Mouse (Mus musculus): ENCODE measurements at regions not wholly inside any gene's neighbourhood (a gene's known extent, or its start where the extent isn't known, plus 50 kb on each side); places are given as distances from the start of the nearest gene placed in this dataset.

DNA sequence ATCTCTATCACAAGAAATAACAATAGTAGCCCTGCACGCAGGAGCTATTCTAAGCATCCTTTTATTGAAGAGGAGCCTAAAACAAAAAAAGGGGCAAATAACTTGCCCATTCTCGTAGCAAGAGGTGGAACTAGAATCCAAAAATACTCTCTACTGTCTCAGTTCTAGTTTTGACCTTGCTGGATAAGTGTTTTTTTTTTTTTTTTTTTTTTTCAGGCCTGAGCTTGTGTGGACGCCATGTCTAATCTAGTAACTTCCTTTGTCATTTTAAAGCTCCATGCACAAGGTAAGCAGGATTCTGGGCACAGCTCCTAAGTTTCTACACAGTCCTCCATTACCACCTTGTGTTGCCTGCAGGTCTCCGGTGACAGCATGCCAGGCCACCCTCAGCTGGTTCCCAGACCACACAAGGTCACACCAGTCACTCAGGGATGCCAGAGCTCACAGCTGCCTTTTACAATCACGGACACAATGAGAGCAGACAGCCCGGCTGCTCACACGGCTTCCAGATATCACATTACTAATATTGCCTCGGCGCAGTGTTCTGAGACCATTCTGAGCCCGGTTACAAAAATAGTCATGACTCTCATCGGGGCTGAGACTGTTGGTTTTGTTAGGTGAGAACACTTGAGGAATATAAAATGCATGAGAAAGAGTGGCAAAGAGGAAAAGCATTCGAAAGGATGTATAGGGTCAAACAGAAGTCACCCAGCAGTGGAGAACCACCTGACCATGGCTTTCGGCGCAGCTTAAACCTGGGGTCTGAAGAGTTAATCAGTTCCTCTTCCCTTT, 124.7 kb upstream of the Tank start:
- peak; percentile 69 for DNase-seq (ENCODE audit: low read depth)

GRCm38 (mm10) chr2:61452581-61452980, 125.8 kb upstream of the Tank start:
- no peak for DNase-seq (ENCODE audit: low read depth)

GRCm38 (mm10) chr2:61450731-61451130, 127.7 kb upstream of the Tank start:
- no peak for DNase-seq (ENCODE audit: low read depth)

DNA sequence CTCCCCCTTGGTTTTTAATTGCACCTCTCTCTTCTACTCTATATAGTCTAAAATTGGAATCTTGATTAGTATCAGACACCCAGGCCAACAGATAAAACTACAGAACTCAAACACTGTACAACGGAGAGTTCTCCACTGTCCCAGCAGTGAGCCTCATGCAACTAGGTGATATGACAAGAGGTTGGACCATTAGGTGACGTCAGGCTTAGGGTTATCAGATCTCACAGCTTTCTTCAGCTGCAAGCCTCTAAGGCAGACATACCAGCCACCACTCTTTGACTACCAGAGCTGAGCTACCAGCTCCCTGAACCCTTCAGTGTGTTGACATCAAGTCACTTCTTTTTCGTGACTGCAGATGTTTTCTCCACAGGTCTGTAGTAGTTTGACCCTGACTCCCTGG, 141.8 kb upstream of the Tank start:
- DNase-seq (ENCODE audit: low read depth): no peak

DNA sequence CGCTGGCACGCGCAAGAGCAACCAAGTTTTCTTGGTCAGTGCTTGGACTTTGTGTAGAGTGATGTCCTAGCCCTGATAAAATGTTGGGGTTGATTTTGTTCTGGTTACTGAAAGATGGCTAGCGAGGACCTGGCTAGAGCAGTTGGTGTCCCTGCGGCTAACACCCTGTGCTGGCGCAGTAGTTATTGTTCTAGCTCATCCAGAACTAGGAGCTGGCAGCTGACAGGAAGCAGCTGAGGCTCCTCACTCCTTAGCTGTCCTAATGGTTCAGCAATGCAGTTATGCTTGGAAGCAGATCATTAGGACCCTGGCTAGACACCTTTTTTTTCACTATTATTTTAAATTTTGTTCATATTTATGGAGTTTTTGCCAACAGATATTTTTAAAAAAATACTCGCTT, 170.5 kb upstream of the Tank start:
- DNase-seq (ENCODE audit: low read depth): no peak

GRCm38 (mm10) chr2:61406104-61406751, 172.2 kb upstream of the Tank start:
- DNase-seq (ENCODE audit: low read depth): no peak

- DNase-seq (ENCODE audit: low read depth): no peak
Measured at GRCm38 (mm10) chr2:61405261-61405660, 173.1 kb upstream of the Tank start.

DNA sequence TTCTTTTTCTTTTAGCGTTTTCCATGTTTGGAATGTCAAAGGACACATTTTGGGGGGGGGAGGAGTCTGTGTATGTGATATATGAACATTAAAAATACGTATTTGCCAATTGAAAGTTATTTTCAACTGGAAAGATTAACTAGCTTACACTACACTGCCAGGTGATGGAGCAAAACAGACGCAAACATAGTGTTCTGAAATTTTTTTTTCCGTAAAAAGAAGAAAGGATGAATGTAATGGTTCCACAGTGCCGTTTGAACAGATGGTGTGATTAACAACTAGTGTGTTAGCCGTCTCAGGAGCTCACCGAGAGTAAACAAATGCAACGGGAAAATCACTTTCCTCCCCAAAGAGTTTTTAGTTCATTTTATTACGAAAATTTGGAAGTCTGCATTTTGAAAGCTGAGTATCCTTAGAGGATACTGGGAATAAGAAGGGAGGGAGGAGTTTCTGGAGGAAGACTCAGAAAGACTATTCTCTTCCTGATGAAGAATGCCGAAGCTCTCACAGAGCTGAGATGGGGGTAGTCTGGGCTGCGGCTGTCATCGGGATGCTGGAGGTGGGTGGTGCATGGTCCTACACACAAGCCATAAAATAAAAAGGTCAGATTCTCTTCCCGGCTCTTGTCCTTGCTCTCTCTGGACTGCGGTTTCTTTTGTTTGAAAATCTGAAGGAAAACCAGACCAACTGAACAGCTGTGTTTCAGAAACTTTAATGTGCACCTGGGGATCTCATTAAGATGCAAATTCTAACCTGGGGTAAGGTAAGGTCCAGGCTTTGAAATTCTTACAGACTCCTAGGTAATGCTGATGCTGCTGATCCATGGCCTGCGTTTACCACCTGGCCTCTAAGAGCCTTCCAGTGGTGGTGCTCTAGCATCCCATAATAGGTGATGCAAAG, 175.5 kb upstream of the Tank start:
- DNase-seq (ENCODE audit: low read depth): no peak

- no peak for DNase-seq (ENCODE audit: low read depth)
Measured at GRCm38 (mm10) chr2:61401636-61402587, 176.5 kb upstream of the Tank start.

GRCm38 (mm10) chr2:61398633-61399032, 179.8 kb upstream of the Tank start:
- DNase-seq (ENCODE audit: low read depth): no peak

GRCm38 (mm10) chr2:61389622-61390021, 188.8 kb upstream of the Tank start:
- DNase-seq (ENCODE audit: low read depth): no peak

- DNase-seq (ENCODE audit: low read depth): no peak
Measured at GRCm38 (mm10) chr2:61389207-61389606, 189.2 kb upstream of the Tank start.

DNA sequence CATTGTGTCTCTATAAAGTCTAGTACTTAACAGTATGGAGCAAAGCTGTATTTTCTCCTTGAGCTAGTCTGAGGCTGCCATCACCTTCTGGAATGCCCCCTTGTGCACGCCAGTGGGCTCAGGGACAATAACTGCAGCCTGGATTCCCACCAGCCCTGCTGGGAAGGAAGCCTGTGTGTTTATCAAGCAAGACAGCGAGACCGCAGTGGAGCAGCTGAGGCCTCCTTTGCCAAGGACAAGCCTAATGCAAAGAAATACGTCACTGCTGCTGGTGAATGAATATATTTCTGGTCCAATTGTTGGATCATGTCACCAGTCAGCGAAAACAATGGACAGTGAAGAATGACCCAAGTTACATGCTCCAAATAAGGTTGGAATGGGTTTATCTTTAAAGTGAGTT, 190.8 kb upstream of the Tank start:
- DNase-seq (ENCODE audit: low read depth): no peak

DNA sequence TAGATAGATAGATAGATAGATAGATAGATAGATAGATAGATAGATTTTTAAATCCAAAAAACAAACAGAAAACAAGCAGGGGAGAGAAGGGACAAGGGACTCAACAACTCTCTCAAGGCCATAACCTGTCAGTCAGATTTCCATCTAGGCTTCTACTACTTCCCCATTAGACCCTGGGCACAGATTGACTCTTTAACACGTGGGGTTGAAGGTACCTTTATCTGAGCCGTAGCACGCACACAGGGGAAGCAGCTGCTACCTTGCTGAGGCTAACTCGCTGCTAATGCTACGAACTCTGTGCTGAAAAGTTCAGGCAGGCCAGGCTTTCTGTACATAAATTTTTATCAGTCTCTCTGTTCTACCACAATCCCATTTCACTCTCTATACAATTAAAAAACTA, 191.4 kb upstream of the Tank start:
- no peak for DNase-seq (ENCODE audit: low read depth)

DNA sequence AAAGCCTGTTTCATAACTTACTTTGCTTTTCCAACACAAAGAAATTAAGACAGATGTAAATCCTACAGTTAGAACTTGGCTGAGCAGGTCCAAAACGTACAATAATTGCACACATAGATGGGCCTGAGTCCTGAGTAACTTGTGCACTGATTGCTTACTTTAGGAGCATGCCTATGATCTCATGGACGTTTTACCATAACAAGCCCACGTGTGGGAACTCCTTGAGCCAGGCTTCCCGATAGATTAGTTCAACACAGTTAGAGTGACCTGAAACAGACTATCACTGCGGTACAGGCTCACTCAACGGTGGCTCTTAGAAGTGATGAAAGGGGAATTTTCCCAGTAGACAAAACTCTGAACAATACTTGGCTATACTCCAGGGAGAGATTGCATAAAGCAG, 193.9 kb upstream of the Tank start:
- no peak for DNase-seq (ENCODE audit: low read depth)

DNA sequence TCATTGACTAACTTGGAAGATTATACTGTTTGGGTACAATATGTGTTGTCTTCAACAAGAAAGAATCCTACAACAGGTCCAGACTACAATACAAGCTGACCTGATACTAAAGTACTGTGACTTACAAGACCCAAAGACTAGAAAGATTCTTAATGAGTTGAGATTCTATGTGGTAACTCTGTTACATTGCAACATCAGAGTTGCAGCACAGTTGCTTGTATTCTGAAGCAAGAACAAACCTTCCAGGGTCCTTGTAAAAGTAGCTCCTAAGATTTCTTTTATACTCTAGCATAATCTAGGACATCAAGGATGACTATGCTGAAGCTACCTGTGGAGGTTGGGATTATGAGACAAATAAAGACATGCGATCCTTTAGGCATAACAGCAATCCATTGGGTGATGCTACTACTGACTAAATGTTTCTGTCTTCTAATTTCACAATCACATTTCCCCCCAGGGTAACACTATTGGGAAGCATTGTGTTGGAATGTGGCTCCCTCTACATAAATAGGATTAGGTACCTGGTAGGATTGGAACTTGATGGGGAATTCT, 194.6 kb upstream of the Tank start:
- no peak for DNase-seq (ENCODE audit: low read depth)

DNA sequence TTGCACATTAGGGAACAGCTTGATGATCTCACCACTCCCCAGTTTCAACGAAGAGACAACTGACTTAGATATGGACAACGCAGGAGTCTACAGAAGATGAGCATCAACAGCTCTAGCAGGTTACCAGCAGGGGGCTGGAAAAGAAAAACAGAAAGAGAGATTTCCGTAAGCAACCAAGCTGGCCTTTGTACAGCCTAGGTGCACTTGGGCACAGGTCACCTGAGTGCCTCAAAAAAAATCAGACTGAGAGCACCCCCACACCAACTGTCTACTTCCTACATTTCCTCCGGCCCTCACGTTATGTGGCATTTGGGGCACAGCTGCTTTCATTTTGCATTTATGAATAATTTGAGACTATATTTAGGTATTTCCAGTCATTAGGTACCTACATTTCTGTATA, 199.3 kb upstream of the Tank start:
- no peak for DNase-seq (ENCODE audit: low read depth)

GRCm38 (mm10) chr2:61378297-61378696, 200.1 kb upstream of the Tank start:
- DNase-seq (ENCODE audit: low read depth): no peak

- no peak for DNase-seq (ENCODE audit: low read depth)
Measured at GRCm38 (mm10) chr2:61377756-61378155, 200.6 kb upstream of the Tank start.

GRCm38 (mm10) chr2:61362606-61363005, 215.8 kb upstream of the Tank start:
- DNase-seq (ENCODE audit: low read depth): no peak

DNA sequence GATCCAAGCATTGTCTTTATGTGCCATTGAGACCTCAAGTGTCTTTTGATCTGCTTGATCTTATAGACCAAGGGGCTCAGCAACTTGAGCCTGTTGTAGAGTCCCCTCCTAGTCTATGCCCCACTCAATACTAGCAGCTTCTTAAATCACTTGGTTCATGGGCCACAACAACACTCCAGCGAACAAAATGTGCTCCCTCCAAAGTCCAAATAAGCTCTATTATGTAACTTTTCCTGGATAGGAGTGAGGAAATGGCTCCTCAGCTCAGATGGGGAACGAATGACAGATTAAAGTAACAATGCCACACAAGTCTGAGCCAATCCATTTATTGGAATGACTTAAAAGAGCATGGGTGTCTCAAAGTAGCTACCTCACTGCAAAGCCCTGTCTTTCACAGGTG, 217.0 kb upstream of the Tank start:
- no peak for DNase-seq (ENCODE audit: low read depth)
